Mouse (Mus musculus) liver, adult 2 months (tissue): Measurements from ENCODE around the gene Crtc2. TPM values are rescaled to one million over a fixed set of nuclear protein-coding genes. Genes with fewer than 3 reads are reported as not detected.
A peak's percentile ranks its signal among the peaks of the same experiment; 100 is the strongest.

ENCODE experiments used
- DNase-seq: peaks from one replicate; pipeline ENCODE4 v3.0.0-alpha.2; 2011; ENCODE audit warnings: low read depth, low spot score; ENCODE audit errors: extremely low read depth
- H3K27ac ChIP-seq: fragments of 200-500 bp; replicated peaks from 2 replicates; pipeline ENCODE4 v1.5.1; 2012; ENCODE audit warnings: low read depth, mild to moderate bottlenecking, control low read depth, inconsistent platforms, low read length; ENCODE audit not compliant: insufficient read depth
- H3K27me3 ChIP-seq: fragments of 200-500 bp; 2 replicates; pipeline ENCODE4 v1.6.1; 2012; ENCODE audit warnings: mild to moderate bottlenecking, moderate library complexity, low read length, inconsistent platforms; ENCODE audit not compliant: control insufficient read depth, insufficient read depth
- H3K36me3 ChIP-seq: fragments of 200-500 bp; 2 replicates; pipeline ENCODE4 v1.6.1; 2012; ENCODE audit warnings: low read length, inconsistent platforms; ENCODE audit not compliant: control insufficient read depth, insufficient read depth
- H3K4me1 ChIP-seq: fragments of 200-500 bp; 2 replicates; pipeline ENCODE4 v1.6.1; 2011; ENCODE audit warnings: low read length; ENCODE audit not compliant: control insufficient read depth, insufficient read depth
- H3K4me3 ChIP-seq: fragments of 200-500 bp; 2 replicates; pipeline ENCODE4 v1.5.1; 2011; ENCODE audit warnings: low read depth, mild to moderate bottlenecking, control low read depth, low read length, moderate library complexity; ENCODE audit not compliant: insufficient read depth
- H3K79me2 ChIP-seq: fragments of 200-500 bp; 2 replicates; pipeline ENCODE4 v1.6.1; 2012; ENCODE audit warnings: inconsistent platforms, mild to moderate bottlenecking, low read length, moderate library complexity; ENCODE audit not compliant: control insufficient read depth, insufficient read depth
- H3K9ac ChIP-seq: fragments of 200-500 bp; 2 replicates; pipeline ENCODE4 v1.6.1; 2012; ENCODE audit warnings: low read depth, mild to moderate bottlenecking, control low read depth, inconsistent platforms, low read length
- CTCF ChIP-seq: fragments of 200-500 bp; IDR thresholded peaks from 2 replicates; pipeline ENCODE4 v1.5.1; 2011; ENCODE audit warnings: low read depth, low read length, control low read depth
- POLR2A ChIP-seq: fragments of 200-500 bp; IDR thresholded peaks from 2 replicates; pipeline ENCODE4 v1.6.1; 2011; ENCODE audit warnings: low read length, control low read depth; ENCODE audit not compliant: insufficient read depth; ENCODE audit errors: extremely low read depth
- WGBS: fragments of 180-500 bp; shearing (Covaris S2); methylation state at CpG from one replicate; pipeline ENCODE4 v1.1.7; 2018; 5-methylcytosine and 5-hydroxymethylcytosine counted together
- polyA plus RNA-seq: library from polyadenylated mRNA; depleted of rRNA; stranded (reverse); fragments of >200 nt; gene quantifications from 2 replicates; pipeline ENCODE4 v1.2.3, GENCODE M21; 2012
- total RNA-seq: library from RNA; depleted of rRNA; stranded (reverse); fragments of >200 nt; gene quantifications from 2 replicates; pipeline ENCODE4 v1.2.3, GENCODE M21; 2014

The Crtc2 gene
- total and polyA plus RNA-seq, 2 experiments, result 6.8 to 34.4 TPM

- H3K4me1 ChIP-seq, result peaks cover 23% of the 10 kb centered on the region
- peaks cover 33% of the 10 kb centered on the region; the same call in 1 of the 2 replicates for H3K79me2 ChIP-seq
- TF ChIP-seq POLR2A (no peak), CTCF (no peak)
- H3K36me3 ChIP-seq, result peaks cover 13% of the 10 kb centered on the region
- H3K27me3 ChIP-seq, result no peaks in the 10 kb centered on the region
- peak overlapping the region; percentile 93 for H3K27ac ChIP-seq
- peak overlapping the region; percentile 92 for H3K4me3 ChIP-seq
- peak overlapping the region; percentile 91 for H3K9ac ChIP-seq
- under 1% methylated on average over 41 of the region's 41 CpGs for WGBS
- DNase-seq, result peak; percentile 50
Measured at GRCm38 (mm10) chr3:90254419-90255193, 643 bp downstream of the Crtc2 start.

- H3K27me3 ChIP-seq, result no peaks in the 10 kb centered on the region
- peak overlapping the region; percentile 92 for H3K4me3 ChIP-seq
- DNase-seq, result no peak
- peak overlapping the region; percentile 91 for H3K9ac ChIP-seq
- 3% methylated on average over 2 of the region's 2 CpGs for WGBS
- TF ChIP-seq CTCF (no peak), POLR2A (no peak)
- peak overlapping the region; percentile 93 for H3K27ac ChIP-seq
- H3K36me3 ChIP-seq, result peaks cover 18% of the 10 kb centered on the region
- peaks cover 33% of the 10 kb centered on the region; the same call in 1 of the 2 replicates for H3K79me2 ChIP-seq
- H3K4me1 ChIP-seq, result peaks cover 23% of the 10 kb centered on the region
Measured at GRCm38 (mm10) chr3:90255194-90255565, 1.2 kb downstream of the Crtc2 start.

GRCm38 (mm10) chr3:90255784-90256353 lies 1.9 kb downstream of the Crtc2 start:
- Histone ChIP-seq H3K9ac (no peak overlapping the region), H3K4me1 (peaks cover 23% of the 10 kb centered on the region), H3K27me3 (no peaks in the 10 kb centered on the region), H3K36me3 (peaks cover 25% of the 10 kb centered on the region), H3K4me3 (no peak overlapping the region), H3K79me2 (peaks cover 33% of the 10 kb centered on the region; the same call in 1 of the 2 replicates), H3K27ac (no peak overlapping the region)
- TF ChIP-seq CTCF (no peak), POLR2A (no peak)
- DNase-seq, result no peak
- 94% methylated on average over 14 of the region's 14 CpGs for WGBS

DNA sequence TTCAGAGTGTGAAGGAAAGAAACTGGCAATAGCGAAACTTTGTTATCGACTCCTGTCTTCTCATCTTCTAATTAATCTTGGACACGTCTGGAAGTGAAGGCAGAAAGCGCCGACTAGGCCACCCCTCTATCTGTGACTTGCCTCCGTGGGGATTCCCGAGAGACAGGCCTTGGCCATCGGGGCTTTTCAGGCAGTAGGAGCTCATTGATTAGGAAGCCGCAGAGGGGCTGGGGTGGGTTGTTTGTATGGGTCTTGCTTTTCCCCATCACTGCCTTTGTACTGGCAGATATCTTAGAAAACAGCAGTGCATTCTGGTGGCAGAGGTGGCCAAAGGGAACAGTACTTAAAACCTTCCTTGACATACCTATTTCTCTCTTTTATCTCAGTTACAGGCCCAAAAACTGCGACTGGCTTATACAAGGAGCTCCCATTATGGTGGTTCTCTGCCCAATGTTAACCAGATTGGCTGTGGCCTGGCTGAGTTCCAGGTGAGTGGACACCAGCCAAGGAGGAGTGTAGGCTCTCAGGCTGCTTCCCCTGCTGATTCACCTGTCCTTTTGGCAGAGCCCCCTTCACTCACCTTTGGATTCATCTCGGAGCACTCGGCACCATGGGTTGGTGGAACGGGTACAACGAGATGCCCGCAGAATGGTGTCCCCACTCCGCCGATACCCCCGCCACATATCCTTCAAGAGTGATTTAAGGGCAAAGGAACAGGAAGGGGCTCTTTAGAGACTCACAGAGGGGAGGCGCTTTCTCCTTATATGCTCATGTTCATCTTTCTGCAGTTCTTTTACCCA lies 3.0 kb downstream of the Crtc2 start:
- DNase-seq, result peak; percentile 28

DNA sequence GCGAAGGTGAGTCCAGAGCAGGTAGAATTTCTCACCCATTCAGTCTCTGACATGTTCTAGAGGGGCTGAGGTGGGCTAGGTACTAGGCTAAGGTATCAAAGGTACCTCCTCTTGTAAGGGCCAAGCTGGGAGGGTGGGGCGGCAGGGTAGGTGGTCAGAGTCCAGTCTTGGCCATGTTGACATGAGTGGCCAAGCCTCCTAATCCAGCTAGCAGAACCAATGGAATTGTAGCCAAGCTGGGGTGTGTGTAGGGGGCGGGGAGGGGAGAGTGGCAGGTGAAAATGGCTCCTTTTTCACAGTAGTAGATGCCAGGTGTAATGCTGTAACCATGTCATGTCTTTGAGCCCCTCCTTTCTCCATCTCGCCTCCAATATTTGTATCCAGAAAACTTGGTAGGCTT lies 4.6 kb downstream of the Crtc2 start:
- H3K27ac ChIP-seq, result peak overlapping the region; percentile 84
- no peak overlapping the region for H3K9ac ChIP-seq
- no peaks in the 10 kb centered on the region for H3K27me3 ChIP-seq
- 36% methylated on average over 4 of the region's 4 CpGs for WGBS
- H3K4me1 ChIP-seq, result peaks cover 23% of the 10 kb centered on the region
- H3K4me3 ChIP-seq, result no peak overlapping the region
- peaks cover 27% of the 10 kb centered on the region for H3K36me3 ChIP-seq
- no peak for TF ChIP-seq CTCF
- no peak for TF ChIP-seq POLR2A
- H3K79me2 ChIP-seq, result peaks cover 33% of the 10 kb centered on the region; the same call in 1 of the 2 replicates
- peak; percentile 91 for DNase-seq

More for the DNA sequence above, 3.0 kb downstream of the Crtc2 start:
- no peak for TF ChIP-seq POLR2A
- no peak for TF ChIP-seq CTCF
- H3K79me2 ChIP-seq, result peaks cover 33% of the 10 kb centered on the region; the same call in 1 of the 2 replicates
- peak overlapping the region; percentile 84 for H3K27ac ChIP-seq
- peaks cover 27% of the 10 kb centered on the region for H3K36me3 ChIP-seq
- no peaks in the 10 kb centered on the region for H3K27me3 ChIP-seq
- peaks cover 23% of the 10 kb centered on the region for H3K4me1 ChIP-seq
- WGBS, result 85% methylated on average over 19 of the region's 19 CpGs
- no peak overlapping the region for H3K4me3 ChIP-seq
- H3K9ac ChIP-seq, result no peak overlapping the region
